Mouse (Mus musculus) G1E (cell line): Measurements from ENCODE around the gene Zfp687.

Experiments used
- CTCF ChIP-seq: IDR thresholded peaks from 2 replicates; pipeline ENCODE4 v1.5.1; 2012; ENCODE audit warnings: low read depth, low read length, inconsistent platforms, mixed read lengths
- GATA1 ChIP-seq: IDR thresholded peaks from 2 replicates; pipeline ENCODE4 v1.6.1; 2012; ENCODE audit warnings: borderline replicate concordance, low read length, inconsistent platforms, mixed read lengths
- POLR2AphosphoS5 ChIP-seq: IDR thresholded peaks from 2 replicates; pipeline ENCODE4 v1.6.1; 2012; ENCODE audit warnings: low read depth, low read length, inconsistent platforms; ENCODE audit not compliant: insufficient replicate concordance
- TAL1 ChIP-seq: conservative IDR thresholded peaks from 2 replicates; pipeline ENCODE4 v1.6.1; 2012; ENCODE audit warnings: low read depth, low read length, inconsistent platforms, mixed read lengths

DNA sequence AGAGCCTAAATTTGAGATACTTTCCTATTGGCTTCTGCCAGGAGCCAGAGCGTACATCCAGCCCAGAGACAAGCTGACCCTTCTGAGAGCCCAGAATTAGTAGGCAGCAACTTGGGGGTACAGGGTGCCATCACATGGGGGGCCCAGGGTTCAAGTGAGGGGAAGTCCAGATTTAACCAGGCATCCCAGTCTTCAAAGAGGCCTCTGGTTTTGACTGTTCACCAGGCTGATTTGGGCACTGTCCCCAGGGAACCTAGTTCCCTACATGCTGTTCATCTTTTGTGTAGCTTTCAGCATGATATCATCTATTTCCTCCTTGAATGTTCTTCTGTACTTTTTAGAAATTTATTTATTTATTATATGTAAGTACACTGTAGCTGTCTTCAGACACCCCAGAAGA, 50.3 kb downstream of the Zfp687 start:
- TF ChIP-seq GATA1, result no peak
- no peak for TF ChIP-seq CTCF
- TF ChIP-seq TAL1, result no peak
- no peak for TF ChIP-seq POLR2AphosphoS5
